Mouse (Mus musculus) testis, postnatal 14 days (tissue): ENCODE data around the gene Foxn3.

Experiments used
- DNase-seq: peaks from one replicate; pipeline ENCODE4 v3.0.0; 2021; ENCODE audit warnings: low spot score

Foxn3 gene

GRCm38 (mm10) chr12:99389244-99389643 is 174.1 kb downstream of the Foxn3 start:
- DNase-seq = no peak

GRCm38 (mm10) chr12:99385897-99386834 is 177.2 kb downstream of the Foxn3 start:
- DNase-seq = no peak

- no peak for DNase-seq
Measured at GRCm38 (mm10) chr12:99385073-99385472, 178.3 kb downstream of the Foxn3 start.

GRCm38 (mm10) chr12:99381317-99381716 is 182.1 kb downstream of the Foxn3 start:
- DNase-seq = no peak

GRCm38 (mm10) chr12:99380855-99381262 is 182.5 kb downstream of the Foxn3 start:
- DNase-seq = no peak

- DNase-seq = no peak
Measured at GRCm38 (mm10) chr12:99380124-99380523, 183.3 kb downstream of the Foxn3 start.

GRCm38 (mm10) chr12:99378284-99378683 is 185.1 kb downstream of the Foxn3 start:
- DNase-seq = no peak

GRCm38 (mm10) chr12:99377705-99378104 is 185.7 kb downstream of the Foxn3 start:
- DNase-seq = no peak

- no peak for DNase-seq
Measured at GRCm38 (mm10) chr12:99377069-99377468, 186.3 kb downstream of the Foxn3 start.

- no peak for DNase-seq
Measured at GRCm38 (mm10) chr12:99375878-99376454, 187.4 kb downstream of the Foxn3 start.

GRCm38 (mm10) chr12:99375426-99375825 is 188.0 kb downstream of the Foxn3 start:
- no peak for DNase-seq

- DNase-seq = no peak
Measured at GRCm38 (mm10) chr12:99374099-99374600, 189.2 kb downstream of the Foxn3 start.

GRCm38 (mm10) chr12:99373584-99373983 is 189.8 kb downstream of the Foxn3 start:
- no peak for DNase-seq

GRCm38 (mm10) chr12:99371500-99371899 is 191.9 kb downstream of the Foxn3 start:
- DNase-seq = no peak

- no peak for DNase-seq
Measured at GRCm38 (mm10) chr12:99368251-99368650, 195.1 kb downstream of the Foxn3 start.

GRCm38 (mm10) chr12:99365999-99366398 is 197.4 kb downstream of the Foxn3 start:
- no peak for DNase-seq

- DNase-seq = no peak
Measured at GRCm38 (mm10) chr12:99364201-99364600, 199.2 kb downstream of the Foxn3 start.

GRCm38 (mm10) chr12:99363024-99363423 is 200.4 kb downstream of the Foxn3 start:
- no peak for DNase-seq

- no peak for DNase-seq
Measured at GRCm38 (mm10) chr12:99361752-99362132, 201.6 kb downstream of the Foxn3 start.

- no peak for DNase-seq
Measured at GRCm38 (mm10) chr12:99360958-99361751, 202.2 kb downstream of the Foxn3 start.

GRCm38 (mm10) chr12:99358698-99359097 is 204.7 kb downstream of the Foxn3 start:
- DNase-seq = no peak

- no peak for DNase-seq
Measured at GRCm38 (mm10) chr12:99356660-99357059, 206.7 kb downstream of the Foxn3 start.
